Mouse (Mus musculus) thymus, adult 2 months (tissue): ENCODE data around the gene Zyg11a. TPM values are rescaled to one million over a fixed set of nuclear protein-coding genes. Genes with fewer than 3 reads are reported as not detected.

ENCODE experiments used
- DNase-seq: peaks from one replicate; pipeline ENCODE4 v3.0.0; 2021
- H3K27ac ChIP-seq: fragments of 200-500 bp; 2 replicates; pipeline ENCODE4 v1.5.1; 2012; ENCODE audit warnings: low read length, control low read depth; ENCODE audit not compliant: control insufficient read depth, insufficient read depth
- H3K27me3 ChIP-seq: fragments of 200-500 bp; 2 replicates; pipeline ENCODE4 v1.6.1; 2012; ENCODE audit warnings: mild to moderate bottlenecking, low read length, moderate library complexity, mixed read lengths; ENCODE audit not compliant: control insufficient read depth, insufficient read depth
- H3K36me3 ChIP-seq: fragments of 200-500 bp; 2 replicates; pipeline ENCODE4 v1.6.1; 2012; ENCODE audit warnings: mild to moderate bottlenecking, low read length, moderate library complexity; ENCODE audit not compliant: control insufficient read depth, insufficient read depth
- H3K4me1 ChIP-seq: fragments of 200-500 bp; replicated peaks from 2 replicates; pipeline ENCODE4 v1.6.1; 2012; ENCODE audit warnings: low read length; ENCODE audit not compliant: control insufficient read depth, insufficient read depth
- H3K4me3 ChIP-seq: fragments of 200-500 bp; 2 replicates; pipeline ENCODE4 v1.5.1; 2012; ENCODE audit warnings: mild to moderate bottlenecking, low read length, control low read depth, moderate library complexity; ENCODE audit not compliant: control insufficient read depth, insufficient read depth
- CTCF ChIP-seq: fragments of 200-500 bp; IDR thresholded peaks from 2 replicates; pipeline ENCODE4 v1.5.1; 2012; ENCODE audit warnings: mild to moderate bottlenecking, control low read depth, low read length, moderate library complexity, borderline replicate concordance; ENCODE audit not compliant: control insufficient read depth, poor library complexity, insufficient read depth; ENCODE audit errors: extremely low read depth
- POLR2A ChIP-seq: fragments of 200-500 bp; IDR thresholded peaks from 2 replicates; pipeline ENCODE4 v1.6.1; 2012; ENCODE audit warnings: mild to moderate bottlenecking, low read length, control low read depth, moderate library complexity; ENCODE audit not compliant: control insufficient read depth, poor library complexity, insufficient read depth; ENCODE audit errors: extremely low read depth
- WGBS: fragments of 180-500 bp; shearing (Covaris S2); methylation state at CpG from one replicate; pipeline ENCODE4 v1.1.7; 2018; 5-methylcytosine and 5-hydroxymethylcytosine counted together
- polyA plus RNA-seq: library from polyadenylated mRNA; depleted of rRNA; stranded (reverse); fragments of >200 nt; gene quantifications from 2 replicates; pipeline ENCODE4 v1.2.3, GENCODE M21; 2012

The Zyg11a gene
- polyA plus RNA-seq, 1 experiment, result 0.24 TPM

GRCm38 (mm10) chr4:108192821-108193323, 25.0 kb downstream of the Zyg11a start:
- TF ChIP-seq POLR2A, result no peak
- TF ChIP-seq CTCF, result no peak
- Histone ChIP-seq H3K4me3 (no peak overlapping the region), H3K36me3 (no peaks in the 10 kb centered on the region), H3K4me1 (no peaks in the 10 kb centered on the region), H3K27ac (no peak overlapping the region), H3K27me3 (no peaks in the 10 kb centered on the region)
- no peak for DNase-seq
- WGBS, result 84% methylated on average over 2 of the region's 2 CpGs

- no peaks in the 10 kb centered on the region for H3K4me1 ChIP-seq
- no peak overlapping the region for H3K4me3 ChIP-seq
- H3K27ac ChIP-seq, result no peak overlapping the region
- TF ChIP-seq CTCF (no peak), POLR2A (no peak)
- H3K27me3 ChIP-seq, result no peaks in the 10 kb centered on the region
- 80% methylated on average over 1 of the region's 1 CpGs for WGBS
- no peak for DNase-seq
- no peaks in the 10 kb centered on the region for H3K36me3 ChIP-seq
Measured at GRCm38 (mm10) chr4:108182278-108182677, 35.6 kb downstream of the Zyg11a start.

DNA sequence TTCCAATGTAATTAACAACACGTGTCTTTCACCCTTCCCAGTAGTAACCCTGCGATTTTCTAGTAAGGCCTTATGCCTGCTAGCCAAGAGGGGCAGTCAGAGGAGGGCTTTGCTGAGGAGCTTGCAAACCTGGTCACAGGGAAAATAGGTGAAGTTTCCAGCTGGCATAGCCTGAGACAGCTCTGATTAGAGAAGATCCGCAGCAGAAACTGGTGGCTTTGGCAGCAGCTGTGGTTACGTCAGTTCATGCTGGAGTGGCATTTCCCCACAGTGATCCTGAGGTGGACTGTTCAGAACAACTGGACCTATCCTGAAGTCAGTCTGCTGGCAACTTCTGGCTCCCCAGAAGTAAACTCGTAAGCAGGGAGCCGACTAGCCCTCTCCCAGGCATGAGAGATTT, 49.8 kb downstream of the Zyg11a start:
- Histone ChIP-seq H3K27ac (no peak overlapping the region), H3K4me3 (no peak overlapping the region), H3K4me1 (peaks cover 4% of the 10 kb centered on the region), H3K27me3 (no peaks in the 10 kb centered on the region; the same call in 1 of the 2 replicates), H3K36me3 (no peaks in the 10 kb centered on the region)
- WGBS, result 91% methylated on average over 6 of the region's 6 CpGs
- TF ChIP-seq POLR2A (no peak), CTCF (no peak)
- DNase-seq, result no peak

- Histone ChIP-seq H3K4me3 (no peak overlapping the region), H3K36me3 (no peaks in the 10 kb centered on the region), H3K4me1 (peaks cover 4% of the 10 kb centered on the region), H3K27me3 (no peaks in the 10 kb centered on the region; the same call in 1 of the 2 replicates), H3K27ac (no peak overlapping the region)
- no peak for DNase-seq
- no peak for TF ChIP-seq CTCF
- no peak for TF ChIP-seq POLR2A
- WGBS, result 42% methylated on average over 4 of the region's 4 CpGs
Measured at GRCm38 (mm10) chr4:108166874-108167273, 51.0 kb downstream of the Zyg11a start.

DNA sequence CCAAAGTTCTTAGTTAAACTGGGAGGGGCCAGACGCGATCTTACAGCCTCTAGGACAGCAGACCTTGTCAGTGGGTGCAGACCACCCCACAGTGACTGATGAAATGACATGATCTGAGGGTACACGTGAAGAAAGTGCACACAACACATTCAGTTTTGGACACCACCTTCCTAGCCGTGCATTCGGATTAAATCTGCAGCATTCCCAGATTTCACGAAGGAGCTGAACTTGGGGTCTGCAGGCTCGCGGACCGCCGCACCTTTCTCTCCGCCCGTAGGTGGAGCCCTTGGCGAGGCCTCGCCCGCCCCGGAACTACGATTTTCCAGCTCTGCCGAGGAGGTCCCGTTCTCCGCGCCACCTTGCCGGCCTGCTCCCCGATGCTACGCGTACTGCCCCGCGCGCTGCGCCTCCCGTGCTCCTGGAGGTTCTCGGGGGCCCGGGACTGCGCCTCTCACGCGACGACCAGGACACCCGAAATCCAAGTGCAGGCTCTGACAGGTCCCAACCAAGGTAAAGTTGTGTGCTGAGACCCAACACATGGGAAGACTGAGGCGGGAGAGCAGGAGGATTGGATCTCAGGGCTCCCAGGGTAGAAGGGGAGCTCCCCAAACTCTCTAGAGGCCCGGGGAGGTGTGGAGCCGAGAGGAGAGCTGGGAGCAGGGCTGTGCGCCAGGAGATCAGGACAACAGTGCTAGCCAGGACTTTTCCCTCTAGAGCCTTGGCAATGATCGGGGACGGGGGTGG, 52.5 kb downstream of the Zyg11a start, which contains the start of gene Echdc2:
TSS of gene Echdc2 (plus strand) at position 286 of the 744 bp plus-strand sequence.
- Histone ChIP-seq H3K36me3 (no peaks in the 10 kb centered on the region), H3K4me1 (peaks cover 4% of the 10 kb centered on the region), H3K27ac (no peak within 1 kb of the TSS), H3K4me3 (peak within 1 kb of the TSS; percentile 34), H3K27me3 (no peaks in the 10 kb centered on the region; the same call in 1 of the 2 replicates)
- WGBS, result 4% methylated on average over 43 of the region's 43 CpGs
- TF ChIP-seq CTCF (no peak), POLR2A (no peak)
- peak; percentile 31 for DNase-seq

DNA sequence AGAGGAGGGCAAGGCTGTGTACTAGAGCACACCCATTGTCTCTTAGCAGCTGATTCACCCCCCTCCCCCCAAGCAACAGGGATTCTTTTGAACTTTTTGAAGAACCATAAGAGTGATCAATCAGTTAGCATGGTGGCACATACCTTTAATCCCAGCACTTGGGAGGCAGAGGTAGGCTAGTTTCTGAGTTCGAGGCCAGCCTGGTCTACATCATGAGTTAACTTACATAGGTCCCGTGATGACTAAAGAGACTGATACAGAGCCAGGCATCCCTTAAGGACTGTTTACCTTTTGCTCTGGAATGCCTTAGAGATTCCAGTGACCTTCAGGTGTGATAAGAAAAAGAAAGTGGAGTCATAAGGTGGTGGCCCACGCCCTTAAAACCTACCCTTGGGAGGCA, 54.6 kb downstream of the Zyg11a start:
- H3K4me1 ChIP-seq, result peaks cover 4% of the 10 kb centered on the region
- TF ChIP-seq POLR2A, result no peak
- TF ChIP-seq CTCF, result no peak
- WGBS, result 91% methylated on average over 3 of the region's 3 CpGs

More for the DNA sequence above, 54.6 kb downstream of the Zyg11a start:
- Histone ChIP-seq H3K36me3 (no peaks in the 10 kb centered on the region), H3K4me3 (no peak overlapping the region), H3K27ac (no peak overlapping the region), H3K27me3 (no peaks in the 10 kb centered on the region; the same call in 1 of the 2 replicates)
- DNase-seq, result no peak
